Comparison of ENCODE assay signal across 7 mouse cellular contexts in the genomic region with DNA sequence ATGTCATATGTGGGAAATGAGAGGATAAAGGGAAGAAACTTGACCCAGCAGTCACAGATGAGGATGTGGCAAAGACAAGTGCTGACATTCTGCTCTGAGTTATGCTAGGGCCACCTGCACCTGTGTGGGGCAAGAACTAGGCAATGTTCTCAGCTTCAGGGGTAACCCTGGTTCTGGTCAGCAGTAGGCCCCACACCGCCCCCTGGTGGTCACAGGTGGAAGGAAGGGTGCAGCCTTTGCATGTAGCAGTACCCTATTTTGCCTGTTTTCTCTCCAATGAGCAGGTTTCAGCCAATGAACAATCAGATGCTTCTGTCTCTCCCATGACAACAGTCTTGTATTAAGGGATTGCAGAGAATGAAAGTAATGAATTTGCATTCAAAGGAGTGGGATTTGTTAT. TPM values are rescaled to one million over a fixed set of nuclear protein-coding genes. Genes with fewer than 3 reads are reported as not detected.
DNase-seq lines count a peak whose midpoint lies in the region; ATAC-seq and TF ChIP-seq lines count a peak whose summit lies in the region.

No protein-coding gene starts in this region.

- H3K4me2 ChIP-seq in embryonic facial prominence, embryonic 12.5 days (replicated peaks): no peak overlapping the region

- WGBS in embryonic facial prominence, embryonic 12.5 days: 0% methylated on average over 1 of the region's 1 CpGs

- intact Hi-C loops in heart, postnatal 10 days (cut with DNase I): loop anchor here (1.0 kb wide), 1 partner anchor 40 kb away; no protein-coding TSS in a partner anchor

- H3K36me3 ChIP-seq in MEL (ENCODE audit: control insufficient read depth in 1 of 2, insufficient read depth in 2 of 2, low read length in 2 of 2): peaks cover 10 to 18% of the 10 kb centered on the region in 2 experiments
- peaks cover 86% of the 10 kb centered on the region for H3K36me3 ChIP-seq in embryonic facial prominence, embryonic 12.5 days

- H3K79me2 ChIP-seq in MEL (ENCODE audit: control insufficient read depth, insufficient read depth, low read length, poor library complexity): 0 out of 2 replicates have a peak, but pooled peaks cover 1% of the 10 kb centered on the region

- no peak for TF ChIP-seq POLR2A in MEL (IDR thresholded peaks at IDR 0.05; ENCODE audit: control insufficient read depth in 1 of 2, insufficient read depth in 1 of 2, low read depth in 1 of 2, low read length in 2 of 2, poor library complexity in 1 of 2)

- peak; percentile 90 to 99 (median 97) for TF ChIP-seq CTCF in MEL (IDR thresholded peaks at IDR 0.05 in 2 of 3, conservative IDR thresholded peaks at IDR 0.05 in 1 of 3; ENCODE audit: control insufficient read depth in 1 of 3, insufficient read depth in 1 of 3, low read depth in 2 of 3, low read length in 3 of 3, poor library complexity in 1 of 3, severe bottlenecking in 1 of 3)

- H3K9ac ChIP-seq in MEL (ENCODE audit: control insufficient read depth, low read depth, low read length, poor library complexity, severe bottlenecking): no peak overlapping the region
- no peak overlapping the region for H3K9ac ChIP-seq in embryonic facial prominence, embryonic 12.5 days

- H3K27ac ChIP-seq in MEL (ENCODE audit: control insufficient read depth, low read depth, low read length): no peak overlapping the region
- no peak overlapping the region for H3K27ac ChIP-seq in embryonic facial prominence, embryonic 12.5 days

- TF ChIP-seq EP300 in MEL (IDR thresholded peaks at IDR 0.05; ENCODE audit: low read depth in 1 of 2, low read length in 2 of 2): no peak

- no peak overlapping the region for H3K4me3 ChIP-seq in MEL (ENCODE audit: control insufficient read depth in 1 of 2, insufficient read depth in 1 of 2, low read depth in 2 of 2, low read length in 2 of 2)
- no peak overlapping the region for H3K4me3 ChIP-seq in embryonic facial prominence, embryonic 12.5 days

- DNase-seq in MEL (ENCODE audit: low read depth, low spot score): peak; percentile 83
- DNase-seq in adrenal gland, postnatal 25 days: peak; percentile 87
- peak; percentile 79 to 86 for DNase-seq in heart, postnatal 10 days
- peak; percentile 60 to 64 for DNase-seq in layer of hippocampus, postnatal 14 days (ENCODE audit: low spot score in 2 of 2)
- DNase-seq in spleen, postnatal 10 days (ENCODE audit: low spot score in 2 of 2): peak; percentile 66 to 83

- no peaks in the 10 kb centered on the region for H3K27me3 ChIP-seq in MEL (ENCODE audit: control insufficient read depth in 1 of 2, insufficient read depth in 2 of 2, low read length in 2 of 2)
- no peaks in the 10 kb centered on the region for H3K27me3 ChIP-seq in embryonic facial prominence, embryonic 12.5 days

- peak; percentile 25 for TF ChIP-seq RAD21 in MEL (IDR thresholded peaks at IDR 0.05; ENCODE audit: low read depth, low read length)

- no peaks in the 10 kb centered on the region for H3K9me3 ChIP-seq in MEL (replicated peaks; ENCODE audit: insufficient read depth, low read length)
- H3K9me3 ChIP-seq in embryonic facial prominence, embryonic 12.5 days: no peaks in the 10 kb centered on the region

- 0 out of 2 replicates have a peak, but pooled peaks have one; percentile 48 for ATAC-seq in embryonic facial prominence, embryonic 12.5 days (ENCODE audit: insufficient number of reproducible peaks, insufficient read depth, low FRiP score, low TSS enrichment)
- peak; percentile 77; the same call in 1 of the 2 replicates for ATAC-seq in megakaryocyte, adult 5-6 weeks (ENCODE audit: poor library complexity, severe bottlenecking)

- peaks cover 0 to 19% of the 10 kb centered on the region in 2 experiments; a peak in 2 of 4 replicates for H3K4me1 ChIP-seq in MEL (ENCODE audit: control insufficient read depth in 1 of 2, insufficient read depth in 2 of 2, low read length in 2 of 2)
- no peaks in the 10 kb centered on the region for H3K4me1 ChIP-seq in embryonic facial prominence, embryonic 12.5 days

TF ChIP-seq in MEL, 35 proteins besides CTCF, POLR2A, EP300 and RAD21:
- TF ChIP-seq MXI1 (IDR thresholded peaks at IDR 0.05; ENCODE audit: low read depth, low read length) (no peak), TAL1 (IDR thresholded peaks at IDR 0.05; ENCODE audit: low read length) (no peak), SMC3 (IDR thresholded peaks at IDR 0.05; ENCODE audit: low read depth, low read length) (peak; percentile 61), JUND (IDR thresholded peaks at IDR 0.05; ENCODE audit: low read depth, low read length) (no peak), ZC3H11A (IDR thresholded peaks at IDR 0.05; ENCODE audit: low read depth, low read length) (peak; percentile 13; the same call in 1 of the 2 replicates)

RNA-seq across cellular contexts. Expression of gene Trmt44, which starts 11.4 kb away (rescaled TPM):
- 13.1 and 16.6 TPM in 2 replicates for total RNA-seq in MEL (2012; rRNA removed)
- polyA plus RNA-seq in MEL (2012; ENCODE audit: insufficient read depth in 1 of 2, insufficient read length in 2 of 2, low read depth in 1 of 2, low replicate concordance in 2 of 2, missing spikeins in 1 of 2): 10 to 100 TPM in 1 of 2 experiments, not detected in 1; 14.3 TPM
- 7.3 and 9.0 TPM in 2 replicates for total RNA-seq in adrenal gland, postnatal 25 days (2021)
- polyA plus RNA-seq in embryonic facial prominence, embryonic 12.5 days (2016; fragmentation: Nextera tagmentation; extraction: Ambion mirVana): 10.6 and 10.8 TPM in 2 replicates
- total RNA-seq in heart, postnatal 10 days (2021): 1 to 10 TPM; 3.4 TPM
- total RNA-seq in layer of hippocampus, postnatal 14 days (2021): 1 to 10 TPM; 7.8 to 8.9 TPM
- total RNA-seq in megakaryocyte, adult 5-6 weeks (2015): 4.4 and 6.1 TPM in 2 replicates
- 5.7 and 7.7 TPM in 2 replicates for total RNA-seq in megakaryocyte, adult 5-6 weeks (2017)

RNA-seq across cellular contexts. Expression of gene Acox3, which starts 19.4 kb away (rescaled TPM):
- 3.9 and 6.5 TPM in 2 replicates for total RNA-seq in MEL (2012; rRNA removed)
- polyA plus RNA-seq in MEL (2012; ENCODE audit: insufficient read depth in 1 of 2, insufficient read length in 2 of 2, low read depth in 1 of 2, low replicate concordance in 2 of 2, missing spikeins in 1 of 2): 10 to 100 TPM in 1 of 2 experiments, not detected in 1; 11.4 TPM
- total RNA-seq in adrenal gland, postnatal 25 days (2021): 70.0 and 75.0 TPM in 2 replicates
- polyA plus RNA-seq in embryonic facial prominence, embryonic 12.5 days (2016; fragmentation: Nextera tagmentation; extraction: Ambion mirVana): 12.5 and 13.4 TPM in 2 replicates
- total RNA-seq in heart, postnatal 10 days (2021): 10 to 100 TPM; 27.6 to 29.8 TPM
- 10 to 100 TPM; 25.7 to 30.2 TPM for total RNA-seq in layer of hippocampus, postnatal 14 days (2021)
- total RNA-seq in megakaryocyte, adult 5-6 weeks (2015): 54.4 and 64.0 TPM in 2 replicates
- total RNA-seq in megakaryocyte, adult 5-6 weeks (2017): 64.0 and 74.3 TPM in 2 replicates

RNA-seq across cellular contexts. Expression of gene Cpz, which starts 38.0 kb away (rescaled TPM):
- not detected in 2 replicates for total RNA-seq in MEL (2012; rRNA removed)
- under 1 TPM in 1 of 2 experiments, not detected in 1; 0.10 TPM for polyA plus RNA-seq in MEL (2012; ENCODE audit: insufficient read depth in 1 of 2, insufficient read length in 2 of 2, low read depth in 1 of 2, low replicate concordance in 2 of 2, missing spikeins in 1 of 2)
- 0.76 and 0.81 TPM in 2 replicates for total RNA-seq in adrenal gland, postnatal 25 days (2021)
- 4.5 and 5.7 TPM in 2 replicates for polyA plus RNA-seq in embryonic facial prominence, embryonic 12.5 days (2016; fragmentation: Nextera tagmentation; extraction: Ambion mirVana)
- 1 to 10 TPM; 6.7 to 7.0 TPM for total RNA-seq in heart, postnatal 10 days (2021)
- total RNA-seq in layer of hippocampus, postnatal 14 days (2021): 1 to 10 TPM in 1 of 2 experiments, under 1 TPM in 1; 0.43 to 1.3 TPM
- total RNA-seq in megakaryocyte, adult 5-6 weeks (2015): not detected in 2 replicates
- not detected in 2 replicates for total RNA-seq in megakaryocyte, adult 5-6 weeks (2017)
